Mouse (Mus musculus) heart, adult 9 months (tissue): ENCODE results near the gene Gga3.

Experiments used
- DNase-seq, 2 experiments: peaks; one replicate each; pipeline ENCODE4 v3.0.0; 2022; ENCODE audit warnings: low spot score in 2 of 2

Gga3 gene

DNA sequence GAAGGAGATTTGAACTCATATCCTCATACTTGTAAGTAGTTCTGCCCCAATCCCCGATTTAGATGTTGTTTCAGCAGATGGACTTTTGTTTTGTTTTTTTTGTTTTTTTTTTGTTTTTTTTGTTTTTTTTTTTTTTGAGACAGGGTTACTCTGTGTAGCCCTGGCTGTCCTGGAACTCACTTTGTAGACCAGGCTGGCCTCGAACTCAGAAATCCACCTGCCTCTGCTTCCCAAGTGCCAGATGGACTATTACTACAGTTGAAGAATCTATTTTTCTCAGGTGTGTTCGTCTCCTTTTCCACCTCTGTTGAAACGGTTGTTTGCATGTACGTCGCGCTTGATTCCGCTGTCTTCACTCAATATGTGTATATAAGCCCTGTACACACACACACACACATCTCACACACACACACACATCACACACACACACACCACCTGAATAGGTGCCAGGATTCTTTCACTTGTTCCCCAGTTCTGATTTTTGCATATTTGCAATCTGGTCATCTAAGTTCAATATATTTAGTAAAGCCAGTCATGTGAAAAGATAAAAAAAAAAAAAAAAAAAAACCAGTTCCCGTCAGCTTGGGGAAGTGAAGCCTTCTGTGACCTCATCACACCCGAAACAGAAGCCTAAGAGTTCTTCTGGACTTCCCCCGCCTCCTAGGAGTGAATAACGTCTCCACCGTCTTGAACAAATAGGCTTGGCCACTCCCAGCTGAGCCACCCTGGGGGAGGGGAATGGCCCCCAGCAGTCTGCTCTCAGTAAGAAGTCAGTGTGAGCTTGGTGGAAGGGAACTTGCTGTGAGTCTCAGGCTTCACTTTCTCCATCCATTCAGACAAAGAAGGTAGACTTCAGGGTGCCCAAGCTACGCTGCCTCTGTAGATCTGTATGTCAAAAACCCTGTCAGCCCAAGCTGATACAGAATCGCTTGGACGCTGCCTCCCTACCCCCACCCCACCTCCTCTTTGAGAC is 27.0 kb upstream of the Gga3 start:
- peak; percentile 53 to 68 for DNase-seq

GRCm38 (mm10) chr11:115629734-115630531 is 26.1 kb upstream of the Gga3 start:
- no peak for DNase-seq

DNA sequence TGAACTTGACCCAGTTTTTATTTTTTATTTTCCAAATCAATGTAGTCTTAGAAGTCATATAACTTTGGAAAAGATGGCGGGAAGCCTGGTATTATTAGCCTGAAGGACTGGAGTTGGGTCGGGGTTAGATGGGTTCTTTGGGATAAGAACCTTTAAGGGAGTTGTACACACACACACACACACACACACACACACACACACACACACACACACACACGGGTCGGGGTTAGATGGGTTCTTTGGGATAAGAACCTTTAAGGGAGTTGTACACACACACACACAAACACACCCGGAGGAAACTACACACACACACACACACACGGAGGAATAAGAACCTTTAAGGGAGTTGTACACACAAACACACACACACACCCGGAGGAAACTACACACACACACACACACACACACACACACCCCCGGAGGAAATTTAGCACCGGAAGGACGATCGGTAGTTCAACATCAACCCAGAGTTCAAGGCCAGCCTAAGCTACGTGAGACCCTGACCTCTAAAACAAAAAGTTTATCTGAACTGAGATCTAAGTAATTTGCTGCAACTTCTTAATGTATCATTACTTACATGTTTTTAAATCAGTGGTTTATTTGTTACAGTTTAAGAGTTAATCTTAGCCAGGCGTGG is 24.7 kb upstream of the Gga3 start:
- no peak for DNase-seq

DNA sequence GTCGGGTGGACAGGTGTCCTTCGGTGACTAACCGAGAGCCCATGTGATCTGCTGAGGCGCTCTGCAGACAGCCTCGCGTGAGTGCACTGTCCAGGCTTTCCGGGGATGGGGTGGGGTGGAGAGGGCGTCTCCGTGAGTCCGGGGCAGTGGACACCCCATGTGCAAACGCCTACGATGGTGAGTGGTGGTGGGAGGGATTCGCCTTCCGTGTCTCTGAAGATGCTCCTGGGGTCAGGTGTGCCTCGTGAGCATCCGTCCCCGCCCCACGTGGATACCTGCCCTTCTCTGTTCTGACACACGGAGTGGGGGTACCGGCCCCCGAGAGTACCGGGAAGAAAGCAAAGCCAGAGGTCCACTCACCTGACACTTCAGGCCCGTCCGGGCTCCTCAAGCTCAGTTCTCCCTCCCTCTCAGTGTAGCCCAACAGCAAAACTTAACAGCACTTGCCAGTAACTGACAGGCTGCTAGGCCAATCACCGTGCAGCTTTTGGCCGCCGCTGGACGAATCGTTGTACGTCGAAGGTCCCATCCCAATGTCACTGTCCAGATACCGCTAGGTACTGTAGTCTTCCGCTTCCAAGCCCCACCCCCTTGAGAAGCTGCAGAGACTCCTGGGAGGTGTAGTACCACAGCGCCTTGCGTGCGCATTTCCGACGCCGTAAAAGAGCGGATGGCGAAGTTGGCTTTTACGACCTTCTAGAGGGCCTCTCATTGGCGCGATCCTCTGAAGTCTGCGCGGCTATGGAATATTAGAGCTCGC is 24.0 kb upstream of the Gga3 start, which contains the start of gene Slc25a19:
Slc25a19 (minus strand) TSS at position 591 of the 760 bp plus-strand sequence.
- peak; percentile 100 for DNase-seq

- DNase-seq, result no peak
These were observed 23.2 kb upstream of the Gga3 start for GRCm38 (mm10) chr11:115626824-115627616.

- DNase-seq, result no peak
These were observed 22.0 kb upstream of the Gga3 start for GRCm38 (mm10) chr11:115625877-115626276.

DNA sequence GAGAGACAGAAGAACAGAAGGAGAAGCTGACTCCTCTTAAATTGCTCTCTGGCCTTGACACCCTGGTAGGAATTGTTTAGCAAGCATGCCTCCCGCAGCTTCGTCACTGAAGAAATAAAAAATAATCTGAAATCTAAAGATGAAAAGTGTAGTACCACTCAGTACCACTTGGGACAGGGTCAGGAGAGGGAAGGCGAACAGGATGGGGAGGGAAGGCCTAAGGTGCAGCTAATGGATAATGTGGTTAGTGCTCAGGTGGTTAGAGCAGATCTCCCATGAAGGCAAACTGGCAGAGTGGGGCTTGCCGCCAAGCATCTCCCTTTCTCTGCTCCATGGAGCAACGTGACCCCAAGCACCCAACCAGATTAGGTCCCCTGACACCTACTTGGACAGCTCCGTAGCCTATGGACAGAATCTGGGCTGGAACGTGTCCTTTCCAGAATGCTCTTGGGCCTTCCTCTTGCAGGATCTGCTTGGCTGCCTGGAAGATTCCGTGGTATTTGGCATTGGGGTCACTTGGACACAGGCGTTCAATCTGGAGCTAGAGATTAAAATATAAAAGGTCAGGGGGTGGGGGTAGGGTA is 19.7 kb upstream of the Gga3 start:
- DNase-seq, result no peak

DNA sequence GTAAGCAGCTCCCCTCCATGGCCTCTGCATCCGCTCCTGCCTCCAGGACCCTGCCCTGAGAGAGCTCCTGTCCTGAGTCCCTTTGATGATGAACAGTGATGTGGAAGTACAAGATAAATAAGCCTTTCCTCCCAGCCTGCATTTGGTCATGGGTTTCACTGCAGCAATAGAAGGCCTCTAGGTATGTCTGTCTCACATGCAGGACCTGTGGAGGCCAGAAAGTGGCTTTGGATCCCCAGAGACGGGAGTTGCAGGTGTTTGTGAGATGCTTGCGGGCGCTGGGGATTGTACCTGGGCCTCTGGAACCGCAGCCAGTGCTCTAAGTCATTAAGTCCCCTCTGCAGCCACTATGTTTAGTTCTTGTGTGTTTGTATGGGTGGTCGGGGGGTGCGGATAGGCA is 16.1 kb upstream of the Gga3 start:
- DNase-seq, result no peak

DNA sequence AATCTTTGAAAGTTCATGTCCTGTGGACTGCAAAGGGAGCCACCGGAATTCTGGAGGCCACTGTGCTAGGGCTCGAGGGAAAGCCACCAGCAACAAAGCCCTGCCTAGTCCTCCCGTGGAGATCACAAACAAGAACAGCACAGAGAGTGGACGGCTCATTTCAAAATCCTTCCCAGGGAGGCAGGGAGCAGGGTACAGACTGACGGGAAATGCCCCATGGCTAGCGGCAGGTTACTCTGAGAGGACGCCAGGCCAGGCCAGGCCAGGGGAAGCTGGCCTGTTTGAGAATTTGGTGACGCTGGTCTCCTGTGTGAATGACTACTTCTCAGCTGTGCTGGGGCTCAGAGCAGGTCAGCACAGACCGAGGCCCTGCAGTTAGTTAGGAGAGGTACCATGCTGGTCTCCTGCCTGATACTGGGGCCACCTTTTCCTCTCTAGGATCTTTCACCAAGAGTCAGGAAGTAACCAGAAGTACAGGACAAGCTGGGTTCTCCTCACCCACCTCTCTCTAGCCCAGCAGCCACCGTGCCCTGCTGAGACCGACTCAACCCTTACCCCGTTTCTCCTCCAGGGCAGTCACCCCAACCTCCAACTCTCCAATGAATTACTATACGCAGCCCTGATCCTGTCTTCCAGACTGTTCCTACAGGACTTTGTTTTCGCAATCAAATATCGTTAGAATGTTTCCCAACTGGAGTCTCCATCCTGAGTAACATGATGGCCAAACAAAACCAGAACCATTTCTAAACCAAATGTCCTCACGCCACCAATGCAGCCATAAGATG is 15.1 kb upstream of the Gga3 start:
- DNase-seq, result no peak

DNA sequence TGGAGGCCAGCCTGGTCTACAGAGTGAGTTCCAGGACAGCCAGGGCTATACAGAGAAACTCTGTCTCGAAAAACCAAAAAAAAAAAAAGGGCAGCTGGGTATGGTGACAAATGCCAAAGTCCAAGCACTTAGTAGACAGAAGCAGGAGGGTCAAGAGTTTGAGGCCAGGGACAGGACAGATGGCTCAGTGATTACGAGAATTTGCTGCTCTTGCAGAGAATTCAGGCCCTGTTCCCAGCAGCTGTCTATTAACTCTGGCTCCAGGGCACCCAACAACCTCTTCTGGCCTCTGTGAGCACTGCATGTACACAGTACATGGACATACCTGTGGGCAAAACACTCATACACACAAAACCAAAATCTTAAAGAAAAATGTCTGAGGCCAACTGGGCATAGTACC is 14.2 kb upstream of the Gga3 start:
- no peak for DNase-seq

- DNase-seq, result no peak
These were observed 13.0 kb upstream of the Gga3 start for GRCm38 (mm10) chr11:115616893-115617292.

DNA sequence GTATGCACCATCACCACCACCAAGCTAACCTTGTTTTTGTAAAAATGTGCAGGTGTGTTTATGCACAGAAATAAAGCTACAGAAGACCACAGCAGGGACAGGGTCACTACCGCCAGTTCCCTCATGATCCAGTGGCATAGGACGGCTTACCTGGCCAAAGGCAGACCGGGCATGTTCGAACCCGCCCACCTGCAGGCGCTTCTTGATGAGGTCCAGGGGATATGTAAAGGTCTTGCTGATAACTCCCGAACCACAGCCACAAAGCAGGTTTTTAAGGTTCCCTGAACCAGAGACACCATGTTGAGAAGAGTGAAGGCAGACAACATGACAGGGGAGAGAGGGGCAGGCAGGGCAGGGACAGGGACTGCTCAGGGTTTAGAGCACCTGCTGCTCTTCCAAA is 12.5 kb upstream of the Gga3 start:
- no peak for DNase-seq

- no peak for DNase-seq
These were observed 12.0 kb upstream of the Gga3 start for GRCm38 (mm10) chr11:115615875-115616274.

GRCm38 (mm10) chr11:115615108-115615825 is 11.4 kb upstream of the Gga3 start:
- DNase-seq, result no peak

GRCm38 (mm10) chr11:115614346-115615107 is 10.7 kb upstream of the Gga3 start:
- DNase-seq, result no peak

DNA sequence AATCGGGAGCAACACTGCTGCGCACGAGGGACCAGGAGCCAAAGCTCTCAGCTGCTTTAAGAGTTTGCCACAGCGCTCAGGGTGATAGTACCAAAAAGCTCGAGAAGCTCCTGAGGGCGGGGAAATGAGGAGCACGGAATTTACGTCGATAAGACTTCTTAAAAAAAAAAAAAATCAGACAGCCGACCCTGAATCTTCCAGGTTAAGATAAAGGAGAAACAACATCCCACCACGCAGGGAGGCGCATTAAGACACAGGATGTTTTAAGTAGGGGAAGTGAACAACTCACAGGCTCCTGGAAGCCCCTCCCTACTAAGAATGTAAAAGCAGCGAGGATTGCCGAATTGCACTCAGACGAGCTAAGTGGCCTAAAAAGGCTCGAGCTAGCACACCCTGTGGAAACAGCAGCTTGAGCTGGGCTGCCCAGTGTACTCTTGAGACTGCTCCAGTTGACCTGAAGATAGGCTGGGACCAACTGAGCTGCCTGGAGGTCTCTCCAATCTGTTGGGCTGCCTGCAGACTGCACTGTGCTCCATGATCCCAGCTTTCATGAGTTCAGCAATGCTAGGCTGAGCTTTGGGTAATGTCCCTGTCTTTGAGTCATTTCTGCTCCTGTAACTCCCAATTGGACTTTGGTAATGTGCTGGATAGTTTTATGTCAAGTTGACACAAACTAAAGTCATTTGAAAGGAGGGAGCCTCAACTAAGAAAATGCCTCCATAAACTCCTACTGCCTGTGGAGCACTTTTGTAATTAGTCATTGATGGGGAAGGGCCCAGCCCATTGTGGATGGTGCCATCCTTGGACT is 9.5 kb upstream of the Gga3 start:
- no peak for DNase-seq
